Mouse (Mus musculus) lung, postnatal 0 days (tissue): ENCODE results near the gene Serinc5. TPM values are rescaled to one million over a fixed set of nuclear protein-coding genes. Genes with fewer than 3 reads are reported as not detected.
A peak's percentile ranks its signal among the peaks of the same experiment; 100 is the strongest.

Experiments
- ATAC-seq: fragments of 200-750 bp; cut with Nextera tagmentation; 2 replicates; pipeline ENCODE4 v1.8.0; 2017; ENCODE audit warnings: moderate library complexity
- DNase-seq: peaks from one replicate; pipeline ENCODE4 v3.0.0-alpha.2; 2016; ENCODE audit warnings: low spot score
- H3K27ac ChIP-seq: fragments of 300-500 bp; sonication (generic); 2 replicates; pipeline ENCODE4 v1.5.1; 2014; ENCODE audit warnings: antibody characterized with exemption, mild to moderate bottlenecking, low read length, mixed read lengths
- H3K27me3 ChIP-seq: fragments of 300-500 bp; sonication (generic); replicated peaks from 2 replicates; pipeline ENCODE4 v1.6.1; 2014; ENCODE audit warnings: low read length, mixed read lengths; ENCODE audit not compliant: insufficient read depth
- H3K36me3 ChIP-seq: fragments of 300-500 bp; sonication (generic); 2 replicates; pipeline ENCODE4 v1.6.1; 2014; ENCODE audit warnings: low read length, mixed read lengths; ENCODE audit not compliant: insufficient read depth
- H3K4me1 ChIP-seq: fragments of 300-500 bp; sonication (generic); 2 replicates; pipeline ENCODE4 v1.6.1; 2014; ENCODE audit warnings: antibody characterized with exemption, low read depth, low read length, mixed read lengths; ENCODE audit not compliant: insufficient read depth
- H3K4me2 ChIP-seq: fragments of 300-500 bp; sonication (generic); replicated peaks from 2 replicates; pipeline ENCODE4 v1.6.1; 2014; ENCODE audit warnings: low read depth, mild to moderate bottlenecking, low read length, moderate library complexity, mixed read lengths
- H3K4me3 ChIP-seq: fragments of 300-500 bp; sonication (generic); 2 replicates; pipeline ENCODE4 v1.5.1; 2014; ENCODE audit warnings: low read depth, low read length
- H3K9ac ChIP-seq: fragments of 300-500 bp; sonication (generic); replicated peaks from 2 replicates; pipeline ENCODE4 v1.6.1; 2014; ENCODE audit warnings: low read depth, mild to moderate bottlenecking
- H3K9me3 ChIP-seq: fragments of 300-500 bp; sonication (generic); 2 replicates; pipeline ENCODE4 v1.6.1; 2016; ENCODE audit warnings: low read length, mixed read lengths
- CTCF ChIP-seq: IDR thresholded peaks from 2 replicates; pipeline ENCODE4 v1.5.1; 2016; ENCODE audit warnings: antibody characterized with exemption, mild to moderate bottlenecking
- EP300 ChIP-seq: IDR thresholded peaks from 2 replicates; pipeline ENCODE4 v1.6.1; 2016; ENCODE audit warnings: antibody characterized with exemption, mild to moderate bottlenecking, control low read depth
- WGBS: fragments of 180-500 bp; shearing (Covaris S2); extraction: QIAGEN DNeasy Blood & Tissue Kit; methylation state at CpG from one replicate; pipeline ENCODE4 v1.1.7; 2014; 5-methylcytosine and 5-hydroxymethylcytosine counted together
- polyA plus RNA-seq: library from polyadenylated mRNA; unstranded; fragments of >200 nt; fragmentation: Nextera tagmentation; extraction: Ambion mirVana; gene quantifications from 2 replicates; pipeline ENCODE4 v1.2.1, GENCODE M21; 2015

The Serinc5 gene
- polyA plus RNA-seq, 1 experiment from 2014 or later: 21.4 TPM

GRCm38 (mm10) chr13:92721006-92721405 is 110.1 kb downstream of the Serinc5 start:
- Histone ChIP-seq H3K27ac (no peak overlapping the region), H3K27me3 (no peaks in the 10 kb centered on the region), H3K9me3 (no peaks in the 10 kb centered on the region), H3K4me2 (no peak overlapping the region), H3K4me3 (no peak overlapping the region), H3K36me3 (no peaks in the 10 kb centered on the region), H3K9ac (no peak overlapping the region), H3K4me1 (no peaks in the 10 kb centered on the region)
- no peak for ATAC-seq
- TF ChIP-seq CTCF: no peak
- TF ChIP-seq EP300: no peak
- WGBS: 65% methylated on average over 4 of the region's 4 CpGs
- no peak for DNase-seq

- DNase-seq: peak; percentile 68
- Histone ChIP-seq H3K4me2 (no peak overlapping the region), H3K9ac (no peak overlapping the region), H3K36me3 (no peaks in the 10 kb centered on the region), H3K27ac (no peak overlapping the region), H3K9me3 (no peaks in the 10 kb centered on the region), H3K4me3 (no peak overlapping the region), H3K4me1 (no peaks in the 10 kb centered on the region), H3K27me3 (no peaks in the 10 kb centered on the region)
- TF ChIP-seq CTCF (no peak), EP300 (no peak)
- 39% methylated on average over 5 of the region's 5 CpGs for WGBS
- ATAC-seq: peak; percentile 85
Measured at GRCm38 (mm10) chr13:92722389-92722788, 111.5 kb downstream of the Serinc5 start.

GRCm38 (mm10) chr13:92729811-92730210 is 118.9 kb downstream of the Serinc5 start:
- Histone ChIP-seq H3K4me3 (no peak overlapping the region), H3K4me2 (no peak overlapping the region), H3K27ac (no peak overlapping the region), H3K27me3 (no peaks in the 10 kb centered on the region), H3K36me3 (no peaks in the 10 kb centered on the region), H3K9me3 (no peaks in the 10 kb centered on the region), H3K4me1 (peaks cover 6% of the 10 kb centered on the region; the same call in 1 of the 2 replicates), H3K9ac (no peak overlapping the region)
- ATAC-seq (no peak), DNase-seq (peak; percentile 40)
- 37% methylated on average over 13 of the region's 13 CpGs for WGBS
- TF ChIP-seq CTCF (no peak), EP300 (no peak)

DNA sequence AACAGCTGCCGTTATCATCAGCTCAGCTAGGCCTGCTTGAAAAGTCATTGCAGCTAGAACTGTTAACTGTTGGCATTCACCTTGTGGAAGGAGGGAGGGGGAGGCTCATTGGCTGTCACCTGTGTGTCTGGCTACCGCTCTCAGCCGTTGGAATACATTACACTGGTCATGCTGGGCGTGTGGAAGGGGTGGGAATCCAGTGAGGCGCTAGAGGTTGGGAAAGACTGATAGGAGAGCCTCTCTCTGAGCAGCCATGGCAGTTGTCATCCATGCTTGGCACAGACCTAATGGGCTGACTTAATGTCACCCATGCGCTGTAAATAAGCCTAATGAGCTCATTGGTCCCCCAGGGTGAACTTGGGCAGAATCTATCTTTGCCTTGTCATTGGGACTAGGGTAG is 120.9 kb downstream of the Serinc5 start:
- Histone ChIP-seq H3K9ac (no peak overlapping the region), H3K9me3 (no peaks in the 10 kb centered on the region), H3K4me3 (no peak overlapping the region), H3K4me2 (no peak overlapping the region), H3K36me3 (no peaks in the 10 kb centered on the region), H3K4me1 (peaks cover 6% of the 10 kb centered on the region; the same call in 1 of the 2 replicates), H3K27me3 (no peaks in the 10 kb centered on the region), H3K27ac (no peak overlapping the region)
- no peak for ATAC-seq
- no peak for DNase-seq
- TF ChIP-seq EP300: no peak
- TF ChIP-seq CTCF: no peak
- 70% methylated on average over 6 of the region's 6 CpGs for WGBS

DNA sequence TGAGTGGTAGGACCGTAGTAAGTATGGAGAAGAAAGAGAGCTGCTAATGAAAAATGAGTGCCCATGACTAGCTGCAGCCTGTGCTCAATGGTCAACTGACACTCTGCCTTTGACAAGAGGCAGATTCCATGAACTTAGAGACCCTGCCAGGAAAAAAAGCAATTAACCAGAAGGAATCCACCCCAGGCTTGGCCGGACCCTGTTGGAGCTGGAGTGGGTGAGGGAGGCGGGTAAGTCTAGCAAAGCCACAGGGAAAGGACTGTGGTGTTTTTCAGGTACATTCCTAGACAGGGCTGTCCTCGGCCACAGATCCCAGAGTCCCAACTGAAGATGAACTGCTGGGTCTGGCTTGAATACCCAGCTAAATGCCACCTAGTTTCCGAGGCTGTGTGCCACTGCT is 121.9 kb downstream of the Serinc5 start:
- Histone ChIP-seq H3K4me1 (peaks cover 6% of the 10 kb centered on the region; the same call in 1 of the 2 replicates), H3K36me3 (no peaks in the 10 kb centered on the region), H3K9me3 (no peaks in the 10 kb centered on the region), H3K4me3 (no peak overlapping the region), H3K27me3 (no peaks in the 10 kb centered on the region), H3K4me2 (no peak overlapping the region), H3K9ac (no peak overlapping the region), H3K27ac (no peak overlapping the region)
- TF ChIP-seq CTCF: no peak
- TF ChIP-seq EP300: no peak
- WGBS: 74% methylated on average over 5 of the region's 5 CpGs
- peak; percentile 35 for DNase-seq
- peak; percentile 32; the same call in 1 of the 2 replicates for ATAC-seq

DNA sequence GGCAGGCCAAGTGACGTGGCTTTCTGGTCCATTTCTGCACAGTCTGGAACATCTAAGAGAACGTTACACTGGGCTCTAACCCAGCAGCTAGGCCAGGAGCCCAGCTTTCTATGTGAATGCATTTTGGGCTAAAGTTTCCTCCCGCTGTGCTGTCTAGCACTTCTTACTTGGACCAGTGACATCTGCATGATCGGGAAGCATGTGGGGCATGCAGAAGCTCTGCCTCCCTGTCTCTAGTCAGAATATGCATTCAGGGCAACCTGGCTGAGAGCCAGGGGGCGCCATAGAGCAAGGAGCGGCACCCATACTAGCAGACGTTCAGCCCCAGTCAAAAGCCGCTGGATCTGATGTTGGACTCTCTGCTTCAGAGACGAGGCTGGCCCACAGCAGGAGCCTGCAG is 122.4 kb downstream of the Serinc5 start:
- ATAC-seq: peak; percentile 42
- TF ChIP-seq EP300 (no peak), CTCF (peak; percentile 71)
- peak; percentile 32 for DNase-seq

DNA sequence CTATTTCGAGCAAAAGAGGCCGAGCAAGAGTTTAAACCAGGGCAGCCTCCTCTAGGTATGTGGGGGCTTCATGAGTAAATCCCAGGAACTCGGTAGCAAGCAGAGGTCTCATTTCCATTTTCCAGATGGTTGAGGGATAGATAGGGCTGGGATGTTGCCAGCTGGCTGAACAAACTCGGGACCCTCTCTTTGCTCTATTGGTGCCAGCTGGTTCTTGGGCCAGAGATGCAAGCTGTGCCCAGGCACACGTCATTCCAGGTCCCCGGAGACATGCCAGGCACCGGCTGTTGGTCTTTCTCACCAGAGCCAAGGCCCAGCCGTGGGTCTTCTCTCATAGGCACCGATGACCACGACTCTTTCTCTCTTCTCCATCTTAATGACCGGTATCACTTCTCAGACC is 122.8 kb downstream of the Serinc5 start:
- Histone ChIP-seq H3K36me3 (no peaks in the 10 kb centered on the region), H3K4me3 (no peak overlapping the region), H3K27me3 (no peaks in the 10 kb centered on the region), H3K9me3 (no peaks in the 10 kb centered on the region), H3K4me2 (no peak overlapping the region), H3K4me1 (peaks cover 6% of the 10 kb centered on the region; the same call in 1 of the 2 replicates), H3K27ac (no peak overlapping the region), H3K9ac (no peak overlapping the region)
- ATAC-seq (no peak), DNase-seq (no peak)
- WGBS: 77% methylated on average over 11 of the region's 11 CpGs
- TF ChIP-seq EP300 (no peak), CTCF (no peak)

More for the DNA sequence above, 122.4 kb downstream of the Serinc5 start:
- H3K36me3 ChIP-seq: no peaks in the 10 kb centered on the region
- peaks cover 6% of the 10 kb centered on the region; the same call in 1 of the 2 replicates for H3K4me1 ChIP-seq
- no peak overlapping the region for H3K9ac ChIP-seq
- no peak overlapping the region; the same call in 1 of the 2 replicates for H3K4me2 ChIP-seq
- H3K27me3 ChIP-seq: no peaks in the 10 kb centered on the region
- H3K27ac ChIP-seq: no peak overlapping the region
- no peak overlapping the region for H3K4me3 ChIP-seq
- no peaks in the 10 kb centered on the region for H3K9me3 ChIP-seq
- 33% methylated on average over 9 of the region's 9 CpGs for WGBS
